Mouse (Mus musculus) spleen, postnatal 10 days (tissue): ENCODE results near the gene Golga5.

ENCODE experiments used
- DNase-seq, 2 experiments: peaks; one replicate each; pipeline ENCODE4 v3.0.0; 2021 to 2022; ENCODE audit warnings: low spot score in 2 of 2

Golga5 gene

GRCm38 (mm10) chr12:102468894-102469764 lies at the start of gene Golga5:
Golga5 (plus strand) TSS chr12:102469135.
- DNase-seq: peak; percentile 92 to 98

GRCm38 (mm10) chr12:102419544-102419943 lies 49.4 kb upstream of the Golga5 start:
- no peak for DNase-seq

- no peak for DNase-seq
These were observed 48.6 kb upstream of the Golga5 start for GRCm38 (mm10) chr12:102420168-102420890.

GRCm38 (mm10) chr12:102422065-102422464 lies 46.9 kb upstream of the Golga5 start:
- no peak for DNase-seq

- DNase-seq: no peak
These were observed 46.2 kb upstream of the Golga5 start for GRCm38 (mm10) chr12:102422623-102423320.

GRCm38 (mm10) chr12:102423625-102424024 lies 45.3 kb upstream of the Golga5 start:
- DNase-seq: no peak

- DNase-seq: no peak
These were observed 44.5 kb upstream of the Golga5 start for GRCm38 (mm10) chr12:102424456-102424855.

- no peak for DNase-seq
These were observed 43.8 kb upstream of the Golga5 start for GRCm38 (mm10) chr12:102425048-102425578.

- DNase-seq: peak; percentile 43 to 65
These were observed 42.6 kb upstream of the Golga5 start for GRCm38 (mm10) chr12:102426285-102426684.

GRCm38 (mm10) chr12:102429656-102430055 lies 39.3 kb upstream of the Golga5 start:
- DNase-seq: no peak

- DNase-seq: no peak
These were observed 38.7 kb upstream of the Golga5 start for GRCm38 (mm10) chr12:102430228-102430627.

- DNase-seq: no peak
These were observed 36.7 kb upstream of the Golga5 start for GRCm38 (mm10) chr12:102432238-102432637.

GRCm38 (mm10) chr12:102434107-102434506 lies 34.8 kb upstream of the Golga5 start:
- DNase-seq: no peak

GRCm38 (mm10) chr12:102436939-102437526 lies 31.9 kb upstream of the Golga5 start:
- no peak for DNase-seq

GRCm38 (mm10) chr12:102437952-102438351 lies 31.0 kb upstream of the Golga5 start:
- no peak for DNase-seq

- DNase-seq: no peak
These were observed 29.8 kb upstream of the Golga5 start for GRCm38 (mm10) chr12:102438983-102439631.

- DNase-seq: peak; percentile 89 to 96
These were observed 29.3 kb upstream of the Golga5 start, which contains the start of gene Lgmn for GRCm38 (mm10) chr12:102439632-102440023. Lgmn (minus strand) TSS chr12:102439813.

- no peak for DNase-seq
These were observed 28.4 kb upstream of the Golga5 start for GRCm38 (mm10) chr12:102440551-102440950.

- no peak for DNase-seq
These were observed 27.8 kb upstream of the Golga5 start for GRCm38 (mm10) chr12:102441141-102441540.

GRCm38 (mm10) chr12:102442639-102443038 lies 26.3 kb upstream of the Golga5 start:
- DNase-seq: no peak

GRCm38 (mm10) chr12:102443676-102444075 lies 25.3 kb upstream of the Golga5 start:
- no peak for DNase-seq
